Mouse (Mus musculus) heart, postnatal 4 days (tissue): Measurements from ENCODE around the gene Gng7. TPM values are rescaled to one million over a fixed set of nuclear protein-coding genes. Genes with fewer than 3 reads are reported as not detected.
"Not testable (repeated sequence)": the region's sequence is repeated elsewhere in the genome, so short reads cannot be mapped to it uniquely, and the experiment has no call there.

Experiments used
- DNase-seq: peaks from one replicate; pipeline ENCODE4 v3.0.0; 2021
- total RNA-seq, 2 experiments: library from RNA; stranded (reverse); gene quantifications; 2 replicates each; pipeline ENCODE4 v1.2.3; 2021

The Gng7 gene
- under 1 TPM; 0.38 to 0.47 TPM for total RNA-seq

DNA sequence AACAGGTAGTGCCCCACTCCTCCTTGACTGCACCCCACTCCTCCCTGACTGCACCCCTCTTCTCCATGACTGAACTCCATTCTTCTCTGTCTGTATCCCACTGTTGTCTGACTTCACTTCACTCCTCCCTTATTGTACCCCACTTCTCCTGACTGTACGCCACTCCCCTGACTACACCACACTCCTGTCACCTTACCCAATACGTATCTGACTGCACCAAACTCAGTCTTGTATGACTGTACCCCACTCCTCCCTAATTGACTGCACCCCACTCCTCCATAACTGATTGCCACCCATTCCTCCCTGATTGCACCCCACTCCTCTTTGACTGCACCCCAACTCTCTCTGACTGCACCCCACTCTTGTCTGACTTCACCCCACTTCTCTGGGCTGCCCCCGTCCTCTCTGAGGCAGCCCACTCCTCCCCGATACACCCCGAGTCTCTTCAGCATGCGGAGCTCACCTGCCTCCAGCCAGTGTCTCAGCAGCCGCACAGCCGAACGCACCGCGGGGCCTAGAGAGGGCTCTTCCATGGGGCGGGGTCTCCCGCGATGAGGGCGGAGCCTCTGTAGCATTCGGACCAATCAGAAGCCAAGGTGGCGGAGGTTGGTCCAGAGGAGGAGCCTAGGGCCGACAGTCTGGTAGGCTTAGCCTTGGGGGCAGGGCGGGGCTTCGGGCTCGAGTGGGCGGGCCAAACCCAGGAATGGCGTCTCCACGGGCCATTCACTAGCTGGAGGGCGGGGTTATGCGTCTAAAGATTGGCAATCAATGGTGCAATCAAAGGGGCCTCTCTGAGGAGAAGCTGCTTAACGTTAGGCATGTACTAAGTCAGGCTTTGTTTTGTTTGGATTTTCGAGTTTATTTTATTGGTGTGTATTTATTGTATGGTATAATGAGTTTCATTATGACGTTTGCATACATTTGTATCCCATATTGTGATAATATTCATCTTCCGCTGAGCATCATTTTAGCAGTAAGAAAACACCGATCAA is at the start of gene Gng7:
Gng7 (minus strand) TSS at position 553 of the 992 bp plus-strand sequence.
- peak; percentile 89 for DNase-seq

- not testable (repeated sequence) for DNase-seq
These were observed 49.8 kb upstream of the Gng7 start for GRCm38 (mm10) chr10:81064519-81064918.

GRCm38 (mm10) chr10:81062710-81063109 is 48.0 kb upstream of the Gng7 start:
- no peak for DNase-seq

- DNase-seq = peak; percentile 99
These were observed 45.1 kb upstream of the Gng7 start, which contains the start of gene Sgta for GRCm38 (mm10) chr10:81059603-81060543. TSS of gene Sgta (minus strand) at chr10:81060181.

DNA sequence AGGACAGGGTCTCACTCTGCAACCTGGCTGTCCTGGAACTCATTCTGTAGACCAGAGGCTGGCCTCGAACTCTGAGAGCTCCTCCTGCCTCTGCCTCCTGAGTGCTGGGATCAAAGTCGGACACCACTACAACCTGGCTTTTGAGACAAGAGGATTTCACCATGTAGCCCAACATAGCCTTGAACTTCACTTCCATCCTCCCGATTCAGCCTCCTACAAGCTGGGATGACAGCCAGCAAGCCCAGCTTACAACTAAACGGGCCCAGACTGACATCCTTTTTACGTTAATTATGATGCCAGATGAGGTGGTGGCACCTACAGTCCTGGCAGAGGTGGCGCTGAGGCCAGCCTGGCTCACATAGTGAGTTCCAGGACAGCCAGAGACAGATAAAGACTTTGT is 44.2 kb upstream of the Gng7 start:
- DNase-seq = no peak

- DNase-seq = peak; percentile 38
These were observed 42.8 kb upstream of the Gng7 start for GRCm38 (mm10) chr10:81057406-81058130.

GRCm38 (mm10) chr10:81055802-81056340 is 41.1 kb upstream of the Gng7 start:
- DNase-seq = not testable (repeated sequence)

DNA sequence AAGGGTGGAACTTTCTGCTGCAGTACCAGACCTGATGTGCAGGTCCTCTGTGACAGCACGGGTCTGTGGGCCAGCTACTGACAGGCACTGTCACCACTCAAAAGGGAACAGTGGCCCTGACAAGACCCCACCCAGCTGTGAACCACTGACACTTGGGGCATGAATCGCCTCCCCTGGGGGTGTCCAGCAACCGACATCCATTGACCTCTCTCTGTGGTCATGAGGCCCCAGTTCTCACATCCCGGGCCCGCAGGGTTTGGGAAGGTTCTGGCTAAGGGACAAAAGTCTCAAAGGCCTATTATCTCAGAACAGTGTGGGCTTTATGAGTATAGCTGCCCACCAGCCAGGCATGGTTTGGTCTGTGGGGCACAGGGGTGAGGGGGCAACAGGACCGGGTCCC is 40.4 kb upstream of the Gng7 start:
- no peak for DNase-seq

DNA sequence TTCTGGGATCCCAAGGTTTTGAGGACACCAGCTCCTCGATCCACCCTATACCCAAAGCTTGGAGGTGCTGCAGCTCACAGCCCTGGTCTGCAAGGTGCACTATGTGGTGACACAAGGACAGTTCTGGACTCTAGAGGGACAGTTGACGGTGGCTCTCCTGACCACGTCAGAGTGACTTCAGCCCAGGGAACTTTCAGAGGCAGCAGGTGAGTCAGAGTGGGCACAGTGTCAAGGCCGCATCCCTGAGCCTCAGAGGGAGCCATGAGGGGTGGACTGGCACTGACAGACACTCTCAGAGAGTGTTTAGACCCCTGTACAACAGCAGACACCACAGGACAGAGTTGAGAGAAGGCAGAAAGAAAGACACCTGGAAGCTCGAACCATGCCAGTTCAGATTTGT is 37.8 kb upstream of the Gng7 start:
- DNase-seq = no peak

- no peak for DNase-seq
These were observed 36.4 kb upstream of the Gng7 start for GRCm38 (mm10) chr10:81051133-81051532.

DNA sequence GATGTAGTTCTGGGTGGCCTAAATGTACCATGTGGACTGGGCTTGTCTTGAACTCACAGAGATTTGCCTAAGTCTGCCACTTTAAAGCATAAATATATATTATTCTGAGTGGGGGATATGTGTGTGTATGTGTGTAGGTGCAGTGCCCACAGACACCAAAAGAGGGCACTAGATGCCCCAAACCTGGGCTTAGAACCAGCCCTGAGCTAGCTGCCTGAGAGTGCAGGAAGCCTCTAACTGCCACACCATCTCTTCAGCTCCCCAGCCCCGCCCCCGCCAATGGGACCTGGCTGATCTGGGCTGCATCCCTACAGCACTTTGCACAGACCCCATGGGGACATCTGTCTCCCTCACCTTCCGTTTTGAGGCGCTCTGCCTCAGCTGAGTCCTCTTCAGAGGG is 35.9 kb upstream of the Gng7 start:
- no peak for DNase-seq

DNA sequence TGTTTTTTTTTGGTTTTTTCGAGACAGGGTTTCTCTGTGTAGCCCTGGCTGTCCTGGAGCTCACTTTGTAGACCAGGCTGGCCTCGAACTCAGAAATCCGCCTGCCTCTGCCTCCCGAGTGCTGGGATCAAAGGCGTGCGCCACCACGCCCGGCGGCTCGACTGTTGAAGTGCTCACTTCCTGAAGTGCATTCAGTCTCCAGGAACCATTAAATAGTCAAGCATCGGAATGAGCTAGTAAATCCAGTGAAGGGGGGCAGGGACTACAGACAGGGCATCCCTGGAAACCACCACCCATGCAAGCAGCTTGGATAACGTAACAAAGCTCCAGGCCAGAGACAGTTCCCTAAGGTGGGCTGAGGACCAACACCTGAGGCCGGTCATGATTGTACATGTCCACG is 30.5 kb upstream of the Gng7 start:
- not testable (repeated sequence) for DNase-seq

- DNase-seq = peak; percentile 81
These were observed 26.9 kb upstream of the Gng7 start for GRCm38 (mm10) chr10:81041458-81042175.

GRCm38 (mm10) chr10:81036988-81037580 is 22.3 kb upstream of the Gng7 start, which contains the start of gene Slc39a3:
TSS of gene Slc39a3 (minus strand) at chr10:81037426.
- peak; percentile 100 for DNase-seq

GRCm38 (mm10) chr10:81036251-81036650 is 21.5 kb upstream of the Gng7 start:
- DNase-seq = no peak

DNA sequence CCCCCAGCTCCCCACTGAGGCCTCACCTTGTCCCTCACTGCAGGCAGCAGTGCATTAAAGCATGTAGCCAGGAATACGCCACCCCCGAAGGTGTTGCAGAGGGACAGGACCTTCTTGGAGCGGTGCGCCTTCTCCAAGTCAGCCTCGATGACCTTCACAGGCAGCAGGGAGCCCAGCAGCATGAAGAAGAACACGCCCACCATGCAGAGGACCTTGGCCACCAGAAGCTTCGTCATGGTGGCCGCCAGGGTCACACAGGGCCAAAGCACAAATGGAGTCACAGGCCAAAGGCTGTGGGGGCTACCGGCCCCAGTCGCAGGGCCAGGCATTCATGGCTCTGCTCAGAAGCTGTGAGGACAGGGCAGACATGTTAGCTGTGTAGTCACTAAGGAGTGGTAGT is 18.8 kb upstream of the Gng7 start:
- no peak for DNase-seq

- no peak for DNase-seq
These were observed 14.3 kb upstream of the Gng7 start for GRCm38 (mm10) chr10:81029031-81029430.

GRCm38 (mm10) chr10:81028219-81028618 is 13.5 kb upstream of the Gng7 start:
- no peak for DNase-seq

DNA sequence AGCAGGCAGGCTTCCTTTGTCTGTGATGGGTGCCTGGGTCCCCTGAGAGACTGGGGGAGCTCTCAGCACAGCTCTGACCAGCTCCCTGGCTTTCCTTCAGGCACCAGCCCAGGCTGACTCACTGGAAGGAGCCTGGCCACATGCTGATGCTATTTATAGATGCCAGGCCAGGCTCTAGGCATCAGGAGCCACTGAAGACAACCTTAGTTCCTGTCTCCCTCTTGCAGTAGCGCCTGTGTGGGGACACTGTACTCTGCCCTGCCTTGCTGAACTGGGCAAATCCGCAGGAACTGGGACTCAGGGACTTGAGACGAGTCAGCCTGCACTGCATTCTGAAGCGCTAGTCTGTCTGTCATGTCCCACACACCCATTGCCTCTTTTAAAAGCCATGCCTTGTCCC is 12.6 kb upstream of the Gng7 start:
- peak; percentile 31 for DNase-seq

DNA sequence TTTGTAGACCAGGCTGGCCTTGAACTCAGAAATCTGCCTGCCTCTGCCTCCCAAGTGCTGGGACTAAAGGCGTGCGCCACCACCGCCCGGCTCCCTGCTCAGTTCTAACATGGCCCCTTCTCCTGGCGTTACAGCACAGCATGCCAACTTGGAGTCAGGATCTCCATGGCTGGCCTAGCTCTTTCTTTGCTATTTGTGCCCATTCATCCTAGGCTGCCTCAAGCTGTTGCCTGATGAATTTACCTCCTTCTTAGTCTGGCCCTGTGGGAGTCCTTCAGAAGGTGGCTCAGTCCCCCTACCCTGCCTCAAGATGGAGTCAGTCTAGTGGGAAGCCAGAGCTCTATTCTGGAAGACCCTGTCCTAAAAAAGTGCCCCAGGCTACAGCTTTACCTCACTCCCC is 12.1 kb upstream of the Gng7 start:
- no peak for DNase-seq
